Mouse (Mus musculus) natural killer cell, adult 2 months (primary cell): ENCODE data around the gene Dnajb2.
A peak's percentile ranks its signal among the peaks of the same experiment; 100 is the strongest.

Experiments used
- DNase-seq, 2 experiments: peaks; one replicate each; pipeline ENCODE4 v3.0.0; 2022; ENCODE audit warnings: low spot score in 2 of 2

Gene Dnajb2

DNA sequence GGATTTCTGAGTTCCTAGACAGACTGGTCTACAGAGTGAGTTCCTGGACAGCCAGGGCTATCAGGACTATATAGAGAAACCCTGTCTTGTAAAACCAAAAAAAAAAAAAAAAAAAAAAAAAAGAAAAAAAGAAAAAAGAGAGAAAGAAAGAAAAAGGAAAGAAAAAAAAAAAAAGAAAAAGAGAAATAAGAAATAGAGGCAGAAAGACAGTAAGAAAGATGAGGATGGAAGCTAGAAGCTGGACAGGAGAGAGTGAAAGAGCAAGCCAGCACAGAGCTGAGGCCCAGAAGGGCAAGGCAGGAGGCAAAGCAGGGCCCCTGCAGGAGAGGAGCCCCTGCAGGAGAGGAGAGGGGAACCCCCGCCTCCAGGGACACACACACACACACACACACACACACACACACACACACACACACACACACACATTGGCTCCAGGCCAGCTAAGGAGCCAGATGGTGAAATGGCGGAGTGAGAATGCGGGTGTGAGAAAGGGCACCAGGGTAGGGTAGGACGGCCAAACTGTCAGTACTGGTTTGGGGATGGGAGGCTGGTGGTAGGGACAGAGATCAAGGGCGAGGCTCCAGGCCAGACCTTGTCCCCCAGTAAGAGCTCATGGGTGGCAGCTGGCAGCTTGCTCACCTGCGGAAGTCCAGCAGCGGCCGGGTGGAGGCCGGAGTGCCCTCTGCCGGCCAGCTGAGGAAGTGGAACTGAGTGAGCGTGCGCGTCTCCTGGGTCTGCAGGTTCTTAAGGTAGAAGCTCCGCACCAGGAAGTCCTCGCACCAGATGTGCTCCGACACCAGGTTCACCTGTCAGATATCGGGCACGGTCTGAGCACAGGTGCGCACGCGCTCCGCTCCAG lies 15.1 kb downstream of the Dnajb2 start:
- DNase-seq, result peak; percentile 80 to 88

DNA sequence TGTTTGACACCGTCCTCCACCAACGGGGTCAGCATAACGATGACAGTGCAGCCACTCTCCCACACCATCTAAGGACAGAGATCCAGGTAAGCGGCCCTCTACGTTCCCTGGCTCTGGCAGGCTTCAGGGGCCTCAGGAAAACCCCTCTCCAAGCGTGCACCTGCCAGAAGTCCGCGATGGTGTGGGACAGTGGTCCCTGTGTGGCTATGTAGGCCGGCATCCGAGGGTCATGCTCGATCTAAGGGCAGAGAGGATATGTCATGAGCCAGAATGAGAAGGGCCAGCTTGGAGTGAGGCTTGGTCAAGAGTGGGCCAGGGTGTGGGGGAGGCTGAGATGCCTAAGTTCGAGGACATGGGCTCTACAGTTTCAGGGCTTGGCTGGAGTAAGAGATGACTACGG lies 16.1 kb downstream of the Dnajb2 start:
- DNase-seq, result no peak

DNA sequence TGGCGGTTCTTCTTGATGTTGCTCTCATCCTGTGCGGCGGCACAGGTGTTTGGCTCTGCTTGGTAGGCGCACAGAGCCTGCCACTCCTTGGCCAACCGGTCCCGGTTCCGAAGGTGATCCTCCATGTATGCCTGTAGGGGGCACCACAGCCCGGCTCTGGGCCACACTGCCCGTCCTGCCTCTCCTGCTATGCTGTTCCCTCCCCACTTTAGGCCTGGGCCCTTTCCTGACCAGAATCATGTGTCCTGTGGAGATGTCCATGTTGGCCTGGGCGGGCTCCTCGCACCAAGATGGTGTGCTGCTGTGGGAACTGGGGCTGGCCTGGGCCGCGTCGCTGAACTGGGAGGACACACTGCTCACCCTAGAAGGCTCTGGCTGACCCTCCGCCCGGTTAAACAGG lies 16.8 kb downstream of the Dnajb2 start:
- no peak for DNase-seq

DNA sequence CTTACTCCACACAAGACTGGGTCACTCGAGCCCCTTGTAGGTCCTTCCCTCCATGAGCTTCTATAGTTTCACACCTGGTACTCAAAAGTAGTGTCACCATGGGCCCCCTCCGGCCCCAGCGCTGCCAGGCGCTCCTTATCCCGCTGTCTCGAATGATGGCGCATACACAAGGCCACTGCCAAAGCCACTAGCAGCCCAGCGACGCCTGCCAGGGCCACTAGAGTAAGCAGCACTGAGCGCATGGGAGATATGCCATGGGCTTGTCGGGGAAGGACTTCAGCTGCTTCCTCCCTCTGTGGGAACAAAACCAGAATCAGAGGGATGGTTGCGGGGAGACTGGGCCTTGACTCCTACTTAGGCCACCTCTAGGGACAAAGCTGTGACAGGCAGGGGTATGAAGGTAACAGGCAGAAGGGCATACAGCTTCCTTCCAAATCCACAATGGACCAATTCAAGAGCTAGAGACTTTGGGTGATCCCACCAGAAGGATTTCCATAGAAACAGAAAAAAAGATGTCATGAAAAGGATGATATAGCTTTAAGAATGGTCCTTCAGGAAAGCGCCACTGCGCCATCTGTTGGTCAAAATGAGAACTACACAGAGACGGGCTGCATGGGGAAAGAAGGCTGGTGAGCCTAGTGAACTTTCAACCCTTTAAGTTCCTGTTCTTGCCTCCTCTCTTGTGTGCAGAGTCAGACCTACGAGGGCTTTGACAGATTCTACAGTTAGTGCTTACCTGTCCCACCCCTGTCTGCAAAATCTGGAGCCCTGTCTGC lies 17.8 kb downstream of the Dnajb2 start:
- peak; percentile 74 to 83 for DNase-seq

DNA sequence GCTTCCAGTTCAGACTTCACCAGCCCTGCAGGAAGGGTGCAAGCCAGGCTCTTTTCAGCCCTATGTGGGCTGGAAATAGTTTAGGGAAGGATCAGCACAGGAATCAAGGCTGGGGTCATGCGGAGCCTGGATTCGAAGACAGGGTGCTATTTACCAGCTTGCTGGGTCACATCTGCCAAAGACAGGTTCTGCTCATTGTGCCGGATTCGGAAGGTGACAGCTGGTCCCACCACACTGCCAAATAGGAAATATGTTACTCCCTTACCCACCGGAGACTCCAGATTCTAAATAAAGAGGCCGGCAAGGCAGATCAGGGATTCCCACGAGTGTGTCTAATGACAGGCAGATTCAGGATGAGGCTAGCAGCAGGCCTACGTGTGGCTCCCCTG lies 18.4 kb downstream of the Dnajb2 start:
- DNase-seq, result no peak

DNA sequence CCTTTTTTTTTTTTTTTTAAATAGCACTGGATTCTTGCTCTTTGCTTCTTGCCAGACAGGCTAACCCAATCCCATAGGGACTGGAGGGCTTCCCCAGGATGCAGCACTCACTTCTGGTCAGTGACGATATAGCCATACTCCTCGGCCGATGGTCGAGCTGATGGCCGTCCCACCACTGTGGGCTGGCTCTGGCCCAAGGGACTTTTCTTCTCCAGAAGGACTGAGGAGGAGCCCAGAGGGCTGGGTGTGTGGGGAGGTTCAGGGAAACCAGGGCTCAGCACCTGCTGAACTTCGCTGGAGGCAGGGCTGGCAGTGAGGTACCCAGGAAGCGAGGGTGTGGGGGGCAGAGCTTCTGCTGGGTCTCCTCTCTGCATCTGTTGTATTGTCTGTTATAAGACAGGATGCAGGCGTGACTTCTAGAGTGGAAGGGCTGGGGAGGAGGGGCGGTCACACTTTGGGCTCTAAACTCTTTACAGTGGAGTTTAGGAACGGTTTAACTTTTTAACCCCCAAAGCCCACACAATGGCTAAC lies 19.4 kb downstream of the Dnajb2 start:
- no peak for DNase-seq

DNA sequence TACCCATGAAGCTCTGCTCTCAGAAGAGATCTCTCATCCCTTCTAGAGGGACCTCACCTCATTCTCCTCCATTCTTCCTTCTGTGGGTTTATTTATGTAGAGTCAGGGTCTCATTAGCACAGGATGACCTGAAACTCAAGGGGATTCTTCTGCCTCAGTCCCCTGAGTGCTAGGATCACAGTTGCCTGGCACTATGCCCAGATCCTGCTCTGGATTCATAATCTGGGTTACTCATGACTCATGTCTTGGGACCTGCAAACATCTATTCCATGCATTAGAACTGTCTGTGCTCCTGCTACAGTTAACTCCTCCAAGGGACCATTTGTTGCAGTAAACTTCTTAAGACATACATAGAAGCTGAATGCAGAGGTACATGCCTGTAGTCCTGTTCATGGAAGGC lies 25.1 kb downstream of the Dnajb2 start:
- DNase-seq, result no peak

DNA sequence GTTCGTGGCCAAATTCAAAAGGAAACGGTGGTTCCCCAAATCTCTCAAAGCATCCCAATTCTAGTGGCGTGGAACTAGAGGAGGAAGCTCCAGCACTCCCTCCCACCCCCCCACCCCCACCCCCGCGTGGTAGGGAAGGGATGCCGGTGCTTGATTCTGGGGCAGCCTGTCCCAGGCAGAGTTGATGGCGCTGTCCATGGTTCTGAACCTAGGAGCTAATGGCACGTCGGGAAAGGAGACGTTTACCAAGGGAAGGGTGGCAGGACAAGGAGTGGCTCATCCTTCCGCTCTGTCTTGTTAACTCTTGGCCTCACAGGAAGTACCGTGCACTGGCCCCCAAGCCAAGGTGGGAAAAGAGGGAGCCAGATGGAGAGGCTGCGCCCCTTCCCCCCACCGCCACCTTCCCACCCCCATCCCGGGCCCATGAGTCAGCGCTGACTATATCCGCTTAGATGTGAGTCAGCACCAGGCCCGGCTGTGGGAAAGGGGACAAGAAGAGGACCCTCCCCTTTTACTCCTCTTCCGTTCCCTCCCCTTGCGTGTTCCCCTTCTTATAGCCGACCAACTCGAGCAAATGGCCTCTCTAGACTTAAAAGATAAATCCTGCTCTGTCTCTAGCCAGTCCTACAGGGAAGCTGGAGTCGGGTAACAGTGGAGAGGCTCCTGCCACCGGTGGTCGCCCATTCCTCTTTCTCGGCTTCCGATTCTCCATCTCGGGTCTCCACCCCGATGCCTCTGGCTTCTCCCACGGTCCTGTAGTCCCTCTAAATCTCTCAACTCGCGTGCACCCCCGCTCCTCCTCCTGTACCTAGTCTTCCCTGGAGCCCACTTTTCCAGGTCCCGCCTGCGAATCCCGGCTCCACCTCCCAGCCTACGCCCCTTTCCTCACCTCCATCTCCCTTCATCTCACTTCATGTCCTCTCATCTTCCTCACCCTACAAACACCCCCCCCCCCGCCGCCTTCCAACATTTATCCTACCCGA lies 27.1 kb downstream of the Dnajb2 start:
- DNase-seq, result no peak

DNA sequence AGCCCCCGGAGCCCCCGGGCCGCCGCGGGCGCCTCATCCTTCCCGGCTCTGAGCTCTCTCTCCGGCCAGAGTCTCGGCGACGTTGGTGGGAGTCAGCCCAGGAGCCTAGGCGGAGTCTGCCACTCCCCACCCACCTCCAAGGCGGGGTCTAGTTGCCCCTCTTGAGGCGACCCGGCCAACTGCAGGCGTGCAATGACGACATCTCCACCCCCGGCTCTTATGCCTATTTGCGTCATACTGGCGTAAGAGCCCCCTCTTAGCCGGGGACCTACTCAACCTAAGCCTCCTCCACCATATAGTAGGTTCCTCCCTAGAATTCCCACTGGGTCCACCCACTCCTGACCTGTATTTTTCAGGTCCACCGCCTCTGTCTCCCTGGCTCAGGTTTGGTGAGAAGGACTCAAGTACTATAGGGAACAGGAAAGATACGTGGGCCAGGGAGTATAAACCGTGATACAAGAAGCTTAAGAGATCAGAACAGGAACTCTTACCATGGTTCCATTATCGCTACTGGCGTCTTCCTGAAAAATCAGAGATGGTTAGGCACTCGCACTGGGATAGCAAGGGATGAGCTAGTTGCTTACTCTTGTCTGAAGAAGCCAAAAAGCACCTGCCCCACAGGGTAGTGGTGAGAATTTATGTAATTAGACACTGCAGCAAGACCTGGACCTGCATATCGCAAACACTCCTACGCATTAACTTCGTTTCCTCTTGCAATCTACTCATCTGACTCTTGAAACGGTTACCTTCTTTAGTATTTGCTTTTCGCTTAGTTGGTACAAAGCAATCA lies 28.1 kb downstream of the Dnajb2 start, which contains the start of gene Ptprn:
Gene Ptprn (minus strand): TSS at position 412 of the 790 bp plus-strand sequence.
- DNase-seq, result no peak

DNA sequence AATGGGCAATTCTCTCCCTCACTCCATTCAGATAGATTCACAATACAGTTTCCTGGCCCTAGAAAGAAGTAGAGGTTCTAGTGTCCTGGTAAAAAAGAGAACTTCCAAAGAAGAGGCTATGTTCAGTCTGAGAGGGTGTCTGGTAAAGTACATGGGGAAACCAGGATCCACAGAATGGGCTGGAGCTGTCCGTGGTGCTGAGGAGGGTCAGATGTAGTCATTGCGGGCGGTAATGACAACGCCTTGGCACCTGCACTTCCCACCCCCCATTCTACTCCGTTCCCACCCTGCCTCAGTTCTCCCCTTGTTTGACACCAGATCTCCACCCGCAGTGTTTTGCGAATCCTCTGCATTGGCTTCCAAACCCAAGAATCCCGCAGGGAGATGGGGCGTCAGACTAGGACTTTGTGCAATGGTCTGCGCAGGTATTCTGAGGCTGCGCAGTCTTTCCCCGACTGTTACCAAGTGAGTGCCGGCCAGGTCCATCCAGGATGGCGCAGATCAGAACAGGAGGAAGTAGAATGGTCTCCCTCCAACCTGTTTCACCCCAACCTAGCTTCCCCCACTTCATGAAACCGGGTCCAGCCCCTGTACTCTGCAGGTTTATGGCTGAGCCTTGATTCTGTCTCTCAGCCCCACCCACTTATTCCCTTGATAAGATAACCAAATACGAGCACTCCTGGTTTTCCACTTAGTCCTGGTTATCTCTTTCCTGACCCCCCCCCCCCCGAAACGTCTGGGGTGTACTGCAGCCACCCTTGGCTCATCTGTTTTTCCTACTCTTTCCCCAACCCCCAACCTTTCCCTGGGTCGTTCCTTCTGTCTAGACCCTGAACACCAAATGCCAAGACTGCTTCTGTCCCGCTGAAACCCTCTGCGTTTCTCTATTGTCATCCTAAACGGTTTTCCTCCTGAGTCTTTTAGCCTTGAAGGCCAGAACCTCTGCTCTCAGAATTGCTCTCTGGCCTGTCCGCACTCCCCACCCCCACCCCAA lies 41.3 kb downstream of the Dnajb2 start:
- DNase-seq, result no peak

DNA sequence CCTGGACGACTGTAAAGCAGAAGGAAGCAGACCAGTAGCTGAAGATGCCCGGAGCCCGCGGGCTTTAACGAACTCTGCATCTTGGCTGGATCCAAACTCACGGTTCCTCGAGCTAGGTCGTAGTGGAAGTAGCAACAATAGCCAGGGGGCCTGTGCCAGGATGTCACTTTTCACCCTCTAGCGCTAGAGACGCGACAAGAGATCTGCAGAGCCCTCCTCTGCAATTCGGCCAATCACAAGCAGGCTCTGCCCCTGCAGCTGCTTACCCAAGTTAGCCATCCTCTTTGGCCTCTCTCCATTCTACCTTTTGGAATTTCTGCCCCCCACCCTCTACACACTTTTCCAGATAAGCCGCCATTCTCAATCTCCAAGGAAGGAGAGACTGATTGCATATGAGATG lies 42.0 kb downstream of the Dnajb2 start, which contains the start of gene Resp18:
Gene Resp18 (minus strand): TSS at position 188 of the 400 bp plus-strand sequence.
- no peak for DNase-seq

DNA sequence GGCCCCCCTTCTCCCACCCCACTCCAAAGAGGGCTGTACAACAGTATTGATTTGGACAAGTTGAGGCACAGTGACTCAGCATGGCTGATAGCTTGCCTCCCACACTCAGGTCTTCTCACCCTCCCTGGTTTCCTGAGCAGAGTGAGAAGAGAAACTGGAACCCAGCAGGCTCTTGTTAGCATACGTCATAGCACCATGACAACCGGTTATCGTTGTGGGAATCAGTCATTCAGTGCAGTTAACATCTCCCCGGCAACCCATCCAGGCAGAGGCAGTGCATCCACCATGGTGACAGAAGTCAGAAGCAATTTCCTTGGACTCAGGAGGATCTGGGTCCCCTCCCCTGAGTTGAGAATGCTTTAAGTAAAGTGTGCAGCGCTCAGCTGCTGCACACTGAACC lies 46.8 kb downstream of the Dnajb2 start:
- no peak for DNase-seq

DNA sequence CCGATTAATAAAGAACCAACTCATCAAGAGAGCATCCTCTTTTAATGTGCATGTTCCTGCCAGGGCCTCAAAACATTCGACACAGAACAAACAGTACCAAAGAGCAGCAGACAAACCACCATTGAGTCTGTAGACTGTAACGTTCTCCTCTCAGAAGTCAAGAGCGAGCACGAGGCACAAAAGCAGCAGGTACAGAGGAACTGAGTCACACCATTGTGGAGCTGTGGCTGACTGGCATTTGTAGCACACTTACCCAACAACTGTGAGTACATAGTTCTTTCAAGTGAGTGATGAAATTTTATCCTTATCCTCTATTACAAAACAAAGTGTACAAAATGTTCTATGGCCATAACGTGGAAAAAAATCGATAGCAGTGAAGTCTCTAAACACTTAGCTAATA lies 48.7 kb downstream of the Dnajb2 start:
- DNase-seq, result no peak

DNA sequence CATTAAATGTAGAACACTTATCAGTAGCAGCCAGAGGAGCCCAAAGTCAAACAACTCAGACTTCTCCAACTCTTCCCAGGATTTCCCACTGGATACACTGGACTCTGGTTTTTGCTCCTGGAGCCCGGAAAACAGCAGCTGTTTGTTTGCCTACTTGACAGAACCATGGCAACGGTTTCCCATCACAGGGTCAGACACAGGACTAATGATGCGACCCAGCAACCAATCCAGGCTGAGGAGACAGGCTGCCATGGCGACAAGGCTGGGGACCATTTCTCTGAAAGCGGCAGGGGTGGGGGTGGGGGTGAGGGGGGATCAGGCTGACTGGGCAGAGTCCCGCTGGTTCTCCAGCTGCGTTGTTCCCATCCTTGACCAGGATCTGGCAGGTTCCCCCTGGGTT lies 53.2 kb downstream of the Dnajb2 start:
- DNase-seq, result no peak

DNA sequence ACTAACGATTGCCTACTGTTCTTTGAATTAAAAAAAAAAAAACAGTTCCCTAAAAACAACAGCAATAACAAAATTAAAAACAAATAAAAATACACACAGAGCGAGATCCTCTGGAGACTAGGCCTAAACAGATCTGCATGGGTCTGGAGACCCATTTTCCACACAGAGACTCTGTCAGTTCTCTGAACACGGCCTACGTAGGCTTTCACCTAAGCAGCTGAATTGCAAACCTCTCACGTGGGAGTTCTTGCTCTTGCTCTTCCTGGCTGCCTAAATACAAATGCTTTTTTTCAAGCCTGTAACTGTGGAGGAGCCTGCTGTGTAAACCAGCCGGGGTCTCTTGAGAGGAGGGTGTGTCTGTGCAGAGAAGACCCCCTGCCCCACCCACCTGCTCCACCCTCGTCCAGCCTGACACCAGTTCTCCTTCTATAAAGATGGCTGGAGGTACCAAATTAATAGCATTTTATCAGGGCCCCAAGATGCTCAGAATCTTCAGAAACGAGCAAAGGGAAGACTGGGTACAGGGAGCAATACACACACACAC lies 53.8 kb downstream of the Dnajb2 start:
- DNase-seq, result no peak

DNA sequence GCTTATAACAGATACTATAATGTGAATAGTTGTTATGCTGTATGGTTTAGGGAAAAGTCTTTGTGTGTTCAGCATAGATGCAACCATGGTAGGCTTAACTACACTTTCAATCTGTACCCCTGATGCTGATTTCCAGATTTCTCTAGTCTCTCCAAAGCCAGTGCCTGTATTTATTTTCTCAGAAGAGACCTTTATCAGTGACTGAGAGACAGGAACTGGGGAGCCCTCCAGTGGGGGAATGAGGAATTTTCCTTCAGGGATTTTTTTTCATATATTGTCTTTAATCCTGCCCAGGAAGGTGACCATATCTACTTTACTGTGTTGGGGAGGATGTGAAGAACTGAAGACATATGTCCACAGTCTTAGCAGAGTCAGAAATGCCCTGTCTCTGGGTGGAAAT lies 54.4 kb downstream of the Dnajb2 start:
- DNase-seq, result no peak

DNA sequence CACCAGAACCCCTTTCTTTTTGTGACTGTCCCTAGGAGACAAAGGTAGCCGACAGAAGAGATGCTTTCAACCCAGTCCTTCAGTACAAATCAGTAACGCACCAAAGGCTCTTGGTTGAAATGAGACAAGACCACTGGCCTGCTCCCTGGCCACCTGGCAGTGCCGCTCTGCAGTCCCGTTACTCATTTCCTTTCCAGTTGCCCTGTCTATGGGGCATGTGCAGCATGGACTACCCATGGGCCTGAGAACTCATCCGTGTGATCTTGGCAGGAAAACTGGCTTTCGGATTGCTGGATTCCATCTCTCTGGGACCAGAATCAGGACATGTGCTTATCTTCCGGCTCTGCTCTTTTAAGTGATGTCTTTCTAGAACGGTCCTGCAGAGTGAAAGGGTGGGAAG lies 55.1 kb downstream of the Dnajb2 start:
- no peak for DNase-seq

DNA sequence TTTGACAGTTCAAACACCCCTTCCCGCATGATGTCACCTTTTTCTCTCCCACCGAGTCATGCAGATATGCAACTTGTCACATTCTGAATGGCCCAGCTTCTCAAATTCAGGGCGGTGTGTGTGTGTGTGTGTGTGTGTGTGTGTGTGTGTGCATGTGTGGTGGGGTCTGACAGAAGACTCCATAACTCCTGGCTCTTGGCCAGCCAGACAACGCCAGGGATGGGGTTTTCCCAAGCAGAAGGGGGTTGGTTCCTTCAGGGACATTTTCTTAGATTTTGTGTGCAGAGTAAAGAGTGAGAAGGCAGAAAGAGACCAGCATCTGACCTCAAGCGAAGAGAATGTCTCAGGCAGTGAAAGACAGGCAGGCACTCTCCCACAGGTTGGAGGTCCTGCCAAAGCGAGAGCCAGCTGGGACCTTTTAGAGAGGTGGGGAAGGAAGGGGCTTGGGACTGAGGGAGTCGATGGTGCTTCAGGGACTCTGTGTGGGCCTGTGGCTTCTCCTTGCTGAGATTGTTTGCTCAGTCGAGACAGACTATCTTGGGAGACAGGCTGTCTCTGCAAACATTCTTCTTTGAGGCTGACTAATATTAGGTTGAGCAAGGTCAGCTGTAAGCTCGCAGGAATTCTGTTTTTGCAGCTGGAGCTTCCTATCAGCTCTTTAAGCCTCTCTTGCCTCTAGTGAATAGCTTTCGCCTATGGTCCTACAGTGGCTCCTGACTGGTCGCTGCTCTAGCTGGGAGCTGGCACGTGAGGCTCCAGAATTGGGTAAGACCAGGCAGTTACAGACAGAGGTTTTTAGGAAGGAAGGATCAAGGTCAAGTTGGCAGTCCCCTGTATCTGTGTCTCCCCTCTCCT lies 56.5 kb downstream of the Dnajb2 start:
- DNase-seq, result no peak
